Mouse (Mus musculus) heart, postnatal 4 days (tissue): ENCODE measurements at regions not wholly inside any gene's neighbourhood (a gene's known extent, or its start where the extent isn't known, plus 50 kb on each side); places are given as distances from the start of the nearest gene placed in this dataset.
A peak's percentile ranks its signal among the peaks of the same experiment; 100 is the strongest.

ENCODE experiments used
- DNase-seq: peaks from one replicate; pipeline ENCODE4 v3.0.0; 2021

DNA sequence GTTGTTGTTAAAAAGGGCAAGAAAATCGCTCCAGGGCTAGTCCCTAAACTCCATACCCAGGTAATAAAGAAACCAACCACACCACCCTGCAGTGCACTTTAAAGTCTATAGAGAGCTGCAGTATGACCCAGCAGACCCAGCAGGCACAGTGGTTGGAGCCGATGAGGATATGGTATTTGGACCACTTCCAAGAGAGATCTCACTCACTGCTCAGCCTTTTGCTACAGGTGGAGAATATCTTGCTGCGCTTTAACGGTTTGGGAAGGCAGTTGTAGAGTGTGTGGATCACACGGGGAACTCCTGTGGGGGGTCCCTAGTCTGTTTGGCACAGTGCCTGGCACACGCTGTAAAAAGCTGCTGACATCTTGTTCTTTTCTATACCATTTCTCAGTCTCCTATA, 145.9 kb downstream of the Foxo1 start:
- no peak for DNase-seq

GRCm38 (mm10) chr3:52413187-52413746, 145.1 kb downstream of the Foxo1 start:
- peak; percentile 22 for DNase-seq

GRCm38 (mm10) chr3:52411356-52411755, 143.2 kb downstream of the Foxo1 start:
- DNase-seq: no peak

GRCm38 (mm10) chr3:52409465-52409864, 141.3 kb downstream of the Foxo1 start:
- no peak for DNase-seq

DNA sequence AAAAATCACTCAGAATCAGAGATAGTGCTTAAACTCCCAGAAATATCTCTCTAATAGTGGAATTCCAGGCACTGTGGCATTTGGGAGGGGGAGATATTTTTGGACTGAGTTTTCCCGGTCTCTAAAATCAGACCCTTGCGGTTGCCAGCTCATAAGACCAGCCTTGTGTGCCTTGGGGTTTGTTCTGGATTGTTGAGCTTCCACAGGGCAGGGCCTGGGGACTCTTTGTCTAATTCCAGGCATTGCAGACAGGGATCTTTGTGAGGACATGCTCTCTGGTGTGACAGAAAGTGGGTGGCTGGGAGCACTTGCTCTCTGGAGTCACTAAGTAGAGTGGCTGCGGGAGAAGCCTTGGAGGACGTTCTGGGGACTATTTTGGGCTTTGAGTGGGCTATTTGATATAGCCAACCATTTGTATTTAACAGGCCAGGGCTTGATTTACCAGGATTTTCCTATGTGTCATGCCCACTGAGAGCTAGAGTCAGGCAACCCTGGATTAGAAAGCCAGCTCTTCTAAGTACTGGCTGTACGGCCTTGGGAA, 138.7 kb downstream of the Foxo1 start:
- DNase-seq: no peak

GRCm38 (mm10) chr3:52404636-52405035, 136.5 kb downstream of the Foxo1 start:
- DNase-seq: peak; percentile 44

GRCm38 (mm10) chr3:52403032-52403431, 134.9 kb downstream of the Foxo1 start:
- DNase-seq: no peak
